Mouse (Mus musculus) hindbrain, embryonic 15.5 days (tissue): ENCODE results near the gene Ucp2. TPM values are rescaled to one million over a fixed set of nuclear protein-coding genes. Genes with fewer than 3 reads are reported as not detected.

ENCODE experiments used
- ATAC-seq: fragments of 200-750 bp; cut with Nextera tagmentation; 2 replicates; pipeline ENCODE4 v1.8.0; 2017; ENCODE audit warnings: low read depth, moderate number of reproducible peaks, moderate TSS enrichment; ENCODE audit not compliant: low FRiP score
- H3K27ac ChIP-seq: fragments of 300-500 bp; sonication (generic); replicated peaks from 2 replicates; pipeline ENCODE4 v1.5.1; 2015; ENCODE audit warnings: mild to moderate bottlenecking, inconsistent platforms
- H3K27me3 ChIP-seq: fragments of 300-500 bp; sonication (generic); 2 replicates; pipeline ENCODE4 v1.6.1; 2015; ENCODE audit warnings: control low read depth, inconsistent platforms
- H3K36me3 ChIP-seq: fragments of 300-500 bp; sonication (generic); 2 replicates; pipeline ENCODE4 v1.6.1; 2015; ENCODE audit warnings: control low read depth, inconsistent platforms
- H3K4me1 ChIP-seq: fragments of 300-500 bp; sonication (generic); replicated peaks from 2 replicates; pipeline ENCODE4 v1.6.1; 2015; ENCODE audit warnings: control low read depth, inconsistent platforms
- H3K4me2 ChIP-seq: fragments of 300-500 bp; sonication (generic); 2 replicates; pipeline ENCODE4 v1.6.1; 2015; ENCODE audit warnings: moderate library complexity, mild to moderate bottlenecking, inconsistent platforms
- H3K4me3 ChIP-seq: fragments of 300-500 bp; sonication (generic); 2 replicates; pipeline ENCODE4 v1.5.1; 2015; ENCODE audit warnings: mild to moderate bottlenecking, inconsistent platforms
- H3K9ac ChIP-seq: fragments of 300-500 bp; sonication (generic); 2 replicates; pipeline ENCODE4 v1.6.1; 2015; ENCODE audit warnings: inconsistent platforms
- H3K9me3 ChIP-seq: fragments of 300-500 bp; sonication (generic); 2 replicates; pipeline ENCODE4 v1.6.1; 2016; ENCODE audit warnings: control low read depth, inconsistent platforms
- WGBS: fragments of 180-500 bp; shearing (Covaris S2); methylation state at CpG from one replicate; pipeline ENCODE4 v1.1.7; 2015; 5-methylcytosine and 5-hydroxymethylcytosine counted together
- polyA plus RNA-seq: library from polyadenylated mRNA; unstranded; fragments of >200 nt; fragmentation: Nextera tagmentation; extraction: Ambion mirVana; gene quantifications from 2 replicates; pipeline ENCODE4 v1.2.1, GENCODE M21; 2015

Ucp2 gene
- polyA plus RNA-seq, 1 experiment from 2014 or later, result 81.8 TPM

DNA sequence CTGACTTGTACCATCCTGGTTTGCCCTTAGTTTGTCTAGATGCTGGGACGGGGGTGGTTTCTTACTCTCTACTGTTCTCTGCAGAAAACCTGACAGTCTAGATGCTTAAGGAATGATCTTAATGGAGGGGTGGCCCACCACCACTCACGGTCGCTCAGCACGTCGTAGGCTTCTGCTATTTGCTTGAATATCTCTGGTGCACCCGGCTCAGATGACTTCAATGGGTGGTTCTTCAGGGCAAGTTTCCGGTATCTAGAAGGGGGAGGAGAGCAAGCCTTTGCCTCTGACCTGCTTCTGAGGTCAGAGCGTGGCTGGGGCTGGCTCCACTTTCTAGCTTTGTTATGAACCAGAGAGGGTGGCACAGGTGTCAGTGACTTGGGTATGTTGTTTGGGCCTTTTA, 18.5 kb downstream of the Ucp2 start:
- no peaks in the 10 kb centered on the region for H3K9me3 ChIP-seq
- H3K36me3 ChIP-seq, result no peaks in the 10 kb centered on the region
- H3K4me2 ChIP-seq, result no peak overlapping the region
- no peak for ATAC-seq
- H3K27ac ChIP-seq, result no peak overlapping the region
- no peak overlapping the region for H3K4me3 ChIP-seq
- H3K9ac ChIP-seq, result no peak overlapping the region
- WGBS, result 82% methylated on average over 8 of the region's 8 CpGs
- H3K4me1 ChIP-seq, result peaks cover 4% of the 10 kb centered on the region; the same call in 1 of the 2 replicates
- H3K27me3 ChIP-seq, result no peaks in the 10 kb centered on the region

DNA sequence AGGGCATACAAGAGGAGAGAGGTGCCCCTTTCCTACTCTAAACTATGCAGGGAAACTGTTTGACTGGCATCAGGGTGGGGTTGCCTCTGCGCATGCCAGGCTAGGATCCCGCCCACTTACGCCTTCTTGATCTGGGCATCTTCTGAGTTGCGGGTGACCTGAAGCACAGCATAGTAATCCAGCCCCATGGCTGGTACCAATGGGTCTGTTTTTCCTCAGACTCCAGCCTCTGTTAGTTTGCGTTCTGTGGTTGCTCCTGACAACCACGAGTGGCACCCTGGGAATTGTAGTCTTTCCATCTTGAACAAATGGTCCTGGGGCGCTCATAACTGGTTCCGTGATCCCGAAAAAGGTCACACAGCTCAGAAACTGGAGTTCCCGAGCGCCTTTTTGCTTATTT, 21.4 kb downstream of the Ucp2 start, which contains the start of gene Dnajb13:
TSS of gene Dnajb13 (minus strand) at position 388 of the 400 bp plus-strand sequence.
- peaks cover 4% of the 10 kb centered on the region; the same call in 1 of the 2 replicates for H3K4me1 ChIP-seq
- WGBS, result 45% methylated on average over 11 of the region's 11 CpGs
- H3K36me3 ChIP-seq, result no peaks in the 10 kb centered on the region
- H3K4me3 ChIP-seq, result peak within 1 kb of the TSS; percentile 12; the same call in 1 of the 2 replicates
- no peaks in the 10 kb centered on the region for H3K27me3 ChIP-seq
- H3K9me3 ChIP-seq, result no peaks in the 10 kb centered on the region
- ATAC-seq, result peak; percentile 77; the same call in 1 of the 2 replicates
- no peak within 1 kb of the TSS for H3K9ac ChIP-seq
- H3K4me2 ChIP-seq, result peak within 1 kb of the TSS; percentile 41
- H3K27ac ChIP-seq, result no peak within 1 kb of the TSS

DNA sequence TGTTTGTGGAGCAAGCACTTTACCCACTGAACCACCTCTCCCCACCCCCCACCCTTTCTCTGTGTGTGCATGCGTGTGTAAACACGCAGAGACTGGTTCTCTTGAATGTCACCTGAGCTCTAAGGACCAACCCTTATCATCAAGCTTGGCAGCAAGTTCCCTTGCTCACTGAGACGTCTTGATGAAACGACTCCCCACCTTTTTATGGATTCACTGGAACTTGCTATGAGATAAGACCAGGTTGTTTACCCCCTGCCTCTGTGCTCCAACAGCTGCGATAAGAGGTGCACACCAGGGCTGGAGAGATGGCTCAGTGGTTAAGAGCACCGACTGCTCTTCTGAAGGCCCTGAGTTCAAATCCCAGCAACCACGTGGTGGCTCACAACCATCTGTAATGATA, 27.1 kb downstream of the Ucp2 start:
- WGBS, result 69% methylated on average over 7 of the region's 7 CpGs
- ATAC-seq, result no peak
- no peaks in the 10 kb centered on the region for H3K9me3 ChIP-seq

DNA sequence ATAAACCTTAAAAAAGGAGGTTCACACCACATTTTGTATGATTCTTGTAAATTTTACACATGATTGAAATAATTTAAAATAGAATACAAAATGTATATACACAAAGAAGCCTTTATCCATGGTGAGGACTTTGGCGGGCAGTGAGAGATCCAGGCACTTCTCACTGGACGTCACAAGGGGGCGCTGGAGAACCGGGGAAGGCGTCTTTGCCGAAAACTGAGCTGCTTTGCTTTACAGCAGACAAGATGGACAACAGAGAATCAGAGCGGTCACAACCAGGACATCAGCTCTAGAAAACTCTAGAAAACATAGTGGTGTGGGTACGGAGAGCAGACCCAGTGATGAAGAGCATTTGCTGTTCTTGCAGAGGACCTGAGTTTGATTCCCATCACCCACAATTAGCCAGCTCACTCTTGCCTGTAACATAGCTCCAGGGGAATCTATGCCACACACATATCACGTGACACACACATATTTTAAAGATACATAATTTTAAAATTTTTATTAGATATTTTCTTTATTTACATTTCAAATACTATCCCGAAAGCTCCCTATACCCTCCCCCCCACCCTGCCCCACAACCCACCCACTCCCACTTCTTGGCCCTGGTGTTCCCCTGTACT, 27.6 kb downstream of the Ucp2 start:
- H3K27me3 ChIP-seq, result no peaks in the 10 kb centered on the region
- WGBS, result 19% methylated on average over 10 of the region's 10 CpGs
- H3K4me1 ChIP-seq, result no peaks in the 10 kb centered on the region
- no peak overlapping the region for H3K9ac ChIP-seq
- no peak overlapping the region for H3K27ac ChIP-seq
- H3K36me3 ChIP-seq, result no peaks in the 10 kb centered on the region
- no peaks in the 10 kb centered on the region for H3K9me3 ChIP-seq
- H3K4me3 ChIP-seq, result no peak overlapping the region
- H3K4me2 ChIP-seq, result peak overlapping the region; percentile 34; the same call in 1 of the 2 replicates
- ATAC-seq, result peak; percentile 59; the same call in 1 of the 2 replicates

More for the DNA sequence above, 27.1 kb downstream of the Ucp2 start:
- H3K4me3 ChIP-seq, result no peak overlapping the region
- H3K36me3 ChIP-seq, result no peaks in the 10 kb centered on the region
- no peaks in the 10 kb centered on the region for H3K27me3 ChIP-seq
- no peaks in the 10 kb centered on the region for H3K4me1 ChIP-seq
- no peak overlapping the region for H3K9ac ChIP-seq
- no peak overlapping the region for H3K27ac ChIP-seq
- no peak overlapping the region for H3K4me2 ChIP-seq

DNA sequence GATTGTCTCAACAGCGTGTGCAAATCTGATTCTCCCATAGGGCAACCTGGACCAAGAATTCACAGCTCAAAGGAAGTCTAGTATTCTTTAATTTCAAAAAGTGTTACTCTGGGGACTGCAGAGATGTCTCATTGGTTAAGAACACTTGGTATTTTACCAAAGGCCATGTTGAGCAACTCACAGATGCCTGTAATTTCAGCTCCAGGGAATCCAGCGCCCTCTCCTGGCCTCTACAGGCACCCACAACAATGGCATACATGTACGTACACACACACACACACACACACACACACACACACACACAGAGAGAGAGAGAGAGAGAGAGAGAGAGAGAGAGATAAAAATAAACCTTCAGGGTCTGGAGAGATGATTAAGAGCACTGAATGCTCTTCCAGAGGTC, 29.1 kb downstream of the Ucp2 start:
- H3K9me3 ChIP-seq, result no peaks in the 10 kb centered on the region
- no peak for ATAC-seq
- H3K36me3 ChIP-seq, result no peaks in the 10 kb centered on the region
- H3K4me3 ChIP-seq, result no peak overlapping the region
- H3K4me1 ChIP-seq, result no peaks in the 10 kb centered on the region
- no peak overlapping the region for H3K4me2 ChIP-seq
- H3K27me3 ChIP-seq, result no peaks in the 10 kb centered on the region
- WGBS, result 71% methylated on average over 3 of the region's 3 CpGs
- no peak overlapping the region for H3K9ac ChIP-seq
- no peak overlapping the region for H3K27ac ChIP-seq

DNA sequence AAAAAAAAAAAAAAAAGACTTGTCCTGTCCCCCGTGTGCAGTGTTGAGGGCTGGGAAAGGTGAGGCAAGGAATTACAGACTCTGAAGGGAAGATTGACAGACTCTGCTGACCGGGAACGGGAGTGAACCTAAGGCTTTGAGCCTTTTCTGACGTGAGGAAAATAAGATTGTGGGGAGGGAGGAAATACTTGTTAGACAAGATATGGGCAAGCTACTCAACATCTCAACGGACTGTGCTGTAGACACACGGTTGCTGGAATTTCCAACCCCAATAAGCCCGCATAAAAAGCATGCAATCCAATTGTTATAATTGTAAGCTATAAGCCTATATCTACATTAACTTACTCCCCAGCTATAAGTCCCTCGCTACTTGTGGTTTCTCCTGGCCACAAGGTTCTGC, 31.5 kb downstream of the Ucp2 start:
- Histone ChIP-seq H3K36me3 (no peaks in the 10 kb centered on the region), H3K9me3 (no peaks in the 10 kb centered on the region), H3K4me1 (no peaks in the 10 kb centered on the region), H3K4me2 (no peak overlapping the region), H3K9ac (no peak overlapping the region), H3K4me3 (no peak overlapping the region), H3K27me3 (no peaks in the 10 kb centered on the region), H3K27ac (no peak overlapping the region)
- whole genome bisulfite sequencing, result 82% methylated on average over 8 of the region's 8 CpGs
- ATAC-seq, result no peak

DNA sequence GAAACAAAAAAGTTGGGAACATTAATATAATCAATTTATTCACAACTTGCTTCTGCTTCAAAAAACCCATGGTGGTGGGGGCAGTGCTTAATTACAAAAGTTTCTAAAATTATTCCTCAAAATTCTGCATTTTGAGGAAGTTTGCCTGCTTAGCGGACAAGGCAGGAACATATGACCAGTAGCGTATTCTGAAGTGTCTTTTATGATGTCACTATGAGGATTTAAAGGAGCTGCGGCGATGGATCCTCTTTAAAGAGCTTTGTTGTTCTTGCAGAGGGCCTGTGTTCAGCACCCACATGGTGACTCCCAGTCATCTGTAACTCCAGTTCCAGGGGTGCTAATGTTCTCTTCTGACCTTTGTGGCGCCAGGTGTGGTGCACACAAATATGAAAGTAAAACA, 37.6 kb downstream of the Ucp2 start:
- ATAC-seq, result no peak
- 92% methylated on average over 5 of the region's 5 CpGs for WGBS

DNA sequence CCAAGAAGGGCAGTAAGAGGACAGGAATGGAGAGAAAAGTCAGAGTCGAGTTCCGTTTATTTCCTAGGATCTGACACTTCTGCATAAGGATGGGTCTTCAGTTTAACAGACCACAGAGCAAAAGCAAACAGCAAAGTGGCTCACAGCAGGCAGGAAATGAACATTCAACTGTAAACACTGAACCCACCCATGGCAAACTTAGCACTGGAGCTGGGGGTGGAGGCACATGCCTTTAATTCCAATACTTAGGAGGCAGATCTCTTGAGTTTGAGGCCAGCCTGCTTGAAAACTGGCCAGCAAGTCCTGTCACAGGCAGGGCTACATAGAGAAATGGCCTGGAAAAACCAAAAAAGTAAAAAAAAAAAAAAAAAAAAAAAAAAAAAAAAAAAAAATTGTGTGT, 40.4 kb downstream of the Ucp2 start:
- Histone ChIP-seq H3K4me2 (no peak overlapping the region), H3K9ac (no peak overlapping the region), H3K27me3 (no peaks in the 10 kb centered on the region), H3K36me3 (no peaks in the 10 kb centered on the region), H3K4me1 (peaks cover 11% of the 10 kb centered on the region), H3K27ac (no peak overlapping the region), H3K4me3 (no peak overlapping the region), H3K9me3 (no peaks in the 10 kb centered on the region)
- 74% methylated on average over 2 of the region's 2 CpGs for WGBS
- ATAC-seq, result no peak

More for the DNA sequence above, 37.6 kb downstream of the Ucp2 start:
- Histone ChIP-seq H3K9me3 (no peaks in the 10 kb centered on the region), H3K27me3 (no peaks in the 10 kb centered on the region), H3K4me2 (no peak overlapping the region), H3K4me1 (no peaks in the 10 kb centered on the region), H3K27ac (no peak overlapping the region), H3K36me3 (no peaks in the 10 kb centered on the region), H3K9ac (no peak overlapping the region), H3K4me3 (no peak overlapping the region)

DNA sequence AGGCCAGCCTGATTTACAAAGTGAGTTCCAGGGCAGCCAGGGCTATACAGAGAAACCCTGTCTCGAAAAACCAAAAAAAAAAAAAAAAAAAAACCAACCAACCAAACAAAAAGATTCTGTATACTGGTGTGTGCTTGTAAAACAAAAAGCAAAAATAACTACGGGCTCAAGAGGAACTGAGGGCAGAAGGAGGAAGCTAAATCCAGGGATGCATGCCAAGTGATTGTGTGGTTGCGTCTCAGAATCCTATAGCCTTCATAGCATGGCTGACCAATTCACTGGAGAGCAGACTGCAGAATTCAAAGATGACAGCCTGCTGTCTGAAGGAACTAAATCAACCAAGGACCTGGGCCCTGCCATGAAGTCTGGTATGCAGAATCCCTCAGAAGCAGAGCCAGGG, 41.1 kb downstream of the Ucp2 start:
- H3K4me2 ChIP-seq, result no peak overlapping the region
- H3K4me3 ChIP-seq, result no peak overlapping the region
- ATAC-seq, result no peak
- H3K4me1 ChIP-seq, result peaks cover 11% of the 10 kb centered on the region
- 87% methylated on average over 3 of the region's 3 CpGs for WGBS
- H3K9ac ChIP-seq, result no peak overlapping the region
- H3K36me3 ChIP-seq, result peaks cover 3% of the 10 kb centered on the region
- H3K27ac ChIP-seq, result no peak overlapping the region
- H3K9me3 ChIP-seq, result no peaks in the 10 kb centered on the region
- no peaks in the 10 kb centered on the region for H3K27me3 ChIP-seq

DNA sequence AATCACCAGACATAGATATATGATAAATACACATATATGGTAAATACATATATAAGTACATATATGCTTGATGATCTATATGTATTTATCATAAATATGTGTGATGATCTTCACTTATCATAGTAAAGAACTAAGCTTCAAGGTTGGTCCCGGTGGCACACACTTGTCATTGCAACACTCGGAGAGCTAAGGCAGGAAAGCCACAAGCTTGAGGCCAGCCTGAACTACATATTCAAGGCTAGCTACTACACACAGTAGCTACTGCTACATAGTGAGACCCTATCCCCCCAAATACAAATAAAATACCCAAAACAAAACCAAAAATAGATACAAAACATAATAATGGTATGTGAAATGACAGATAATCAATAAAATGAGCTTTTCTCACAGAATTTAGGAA, 42.7 kb downstream of the Ucp2 start:
- Histone ChIP-seq H3K9ac (no peak overlapping the region), H3K4me1 (peaks cover 11% of the 10 kb centered on the region), H3K27me3 (no peaks in the 10 kb centered on the region), H3K9me3 (no peaks in the 10 kb centered on the region), H3K27ac (no peak overlapping the region), H3K4me3 (no peak overlapping the region), H3K4me2 (no peak overlapping the region), H3K36me3 (peaks cover 17% of the 10 kb centered on the region)
- no peak for ATAC-seq
- WGBS, result 76% methylated on average over 2 of the region's 2 CpGs

DNA sequence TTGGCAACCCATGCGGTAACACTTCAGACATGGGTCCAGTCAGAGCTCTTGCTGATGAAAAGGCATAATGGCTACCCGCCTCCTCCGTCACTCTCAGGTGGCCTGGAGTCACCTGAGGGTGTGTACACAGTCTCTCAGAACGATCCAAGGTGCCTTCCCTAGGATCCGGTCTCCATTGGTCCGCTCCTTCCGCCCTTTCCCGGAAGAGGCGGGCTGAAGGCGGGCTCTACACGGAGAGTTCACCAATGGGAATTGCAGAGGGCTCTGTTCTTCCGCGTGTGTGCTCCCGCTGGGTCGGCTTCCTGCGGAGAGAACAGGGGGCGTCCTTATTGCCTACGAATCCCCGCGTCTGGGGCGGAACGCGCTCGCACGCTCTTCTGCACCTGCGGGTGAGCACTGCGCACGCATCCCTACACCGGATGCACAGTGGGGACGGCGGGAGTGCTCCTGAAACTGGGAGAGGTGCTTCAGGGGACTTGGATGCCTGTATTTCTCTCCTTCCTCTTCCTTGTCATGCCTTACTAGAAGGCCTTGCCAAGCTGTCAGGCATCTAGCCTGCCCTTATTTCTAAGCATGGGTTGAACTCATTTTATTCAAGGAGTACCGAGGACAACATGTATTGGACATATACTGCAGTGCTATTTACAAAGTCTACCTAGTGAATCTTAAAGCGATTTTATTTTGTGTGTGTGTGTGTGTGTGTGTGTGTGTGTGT, 43.8 kb downstream of the Ucp2 start, which contains the start of gene Coa4:
TSS of gene Coa4 (plus strand) at position 268 of the 715 bp plus-strand sequence.
- Histone ChIP-seq H3K27ac (peak within 1 kb of the TSS; percentile 87), H3K9me3 (no peaks in the 10 kb centered on the region), H3K4me3 (peak within 1 kb of the TSS; percentile 60), H3K9ac (peak within 1 kb of the TSS; percentile 52), H3K4me1 (peaks cover 11% of the 10 kb centered on the region), H3K36me3 (peaks cover 17% of the 10 kb centered on the region), H3K4me2 (peak within 1 kb of the TSS; percentile 76), H3K27me3 (no peaks in the 10 kb centered on the region)
- under 1% methylated on average over 33 of the region's 33 CpGs for WGBS
- ATAC-seq, result peak; percentile 100

DNA sequence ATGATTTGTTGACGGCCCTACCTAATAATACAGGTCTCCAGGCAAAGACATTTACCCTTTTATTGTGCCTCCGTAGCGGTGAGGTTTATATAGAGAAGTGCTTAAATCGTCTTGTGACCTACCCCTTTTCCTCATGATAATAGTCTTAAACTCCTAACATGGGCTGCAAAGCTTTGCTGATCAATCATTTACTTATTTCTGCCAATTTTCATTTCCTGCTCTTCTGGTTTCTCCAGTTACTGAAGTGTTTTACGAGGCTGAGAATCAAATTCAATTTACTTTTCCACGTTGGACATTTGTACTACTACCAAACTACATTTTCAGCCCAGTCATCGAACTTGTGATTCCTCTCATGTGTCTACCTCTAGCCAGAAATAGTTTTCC, 44.4 kb downstream of the Ucp2 start:
- no peaks in the 10 kb centered on the region for H3K27me3 ChIP-seq
- WGBS, result 36% methylated on average over 7 of the region's 7 CpGs
- peak overlapping the region; percentile 87 for H3K27ac ChIP-seq
- peak overlapping the region; percentile 52 for H3K9ac ChIP-seq
- no peak for ATAC-seq
- H3K4me1 ChIP-seq, result peaks cover 11% of the 10 kb centered on the region
- no peaks in the 10 kb centered on the region for H3K9me3 ChIP-seq
- peaks cover 17% of the 10 kb centered on the region for H3K36me3 ChIP-seq
- peak overlapping the region; percentile 60 for H3K4me3 ChIP-seq
- H3K4me2 ChIP-seq, result peak overlapping the region; percentile 76
